Mouse (Mus musculus) thymus, postnatal 36 days (tissue): ENCODE measurements around the gene Amd1.

Source experiments
- DNase-seq, 2 experiments: peaks; one replicate each; pipeline ENCODE4 v3.0.0; 2022; ENCODE audit warnings: mixed read lengths in 2 of 2

Gene Amd1

DNA sequence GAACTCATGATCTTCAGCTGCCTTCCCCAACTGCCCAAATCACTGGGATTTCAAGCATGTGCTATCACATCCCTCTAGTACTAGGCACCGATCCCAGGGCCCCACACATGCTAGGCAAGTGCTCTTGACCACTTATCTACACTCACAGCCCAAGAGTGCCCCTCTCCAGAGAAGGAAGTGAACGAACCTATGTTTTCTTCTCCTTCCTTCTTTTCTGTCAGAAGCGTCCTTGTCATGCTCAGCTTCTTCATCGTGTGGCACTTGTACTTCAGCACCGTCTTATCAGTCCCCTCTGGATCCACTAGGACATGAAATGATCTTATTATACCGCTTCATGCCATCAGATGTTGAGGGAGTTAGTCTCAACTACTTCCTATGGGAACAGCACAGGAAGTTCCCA, 51.0 kb downstream of the Amd1 start:
- DNase-seq, result no peak

DNA sequence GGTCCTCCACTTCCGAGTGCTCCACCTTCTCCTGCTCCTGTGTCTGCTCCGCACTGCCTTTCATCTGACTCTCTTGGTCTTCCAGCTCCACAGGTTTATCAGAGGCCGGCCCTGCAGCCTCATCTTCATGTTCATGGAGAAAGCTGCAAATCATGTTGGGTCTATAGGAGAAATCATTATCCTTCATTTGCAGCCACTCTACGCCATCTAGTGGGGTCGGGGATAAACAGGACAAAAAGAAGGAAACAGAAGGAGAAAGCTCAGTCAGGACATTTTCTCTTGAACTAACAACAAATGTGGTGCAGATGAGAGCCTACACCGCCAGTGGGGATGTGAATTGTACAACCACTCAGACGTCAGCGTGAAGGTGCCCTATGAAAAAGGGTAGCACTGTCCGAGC, 52.4 kb downstream of the Amd1 start:
- DNase-seq, result peak; percentile 25 to 33

DNA sequence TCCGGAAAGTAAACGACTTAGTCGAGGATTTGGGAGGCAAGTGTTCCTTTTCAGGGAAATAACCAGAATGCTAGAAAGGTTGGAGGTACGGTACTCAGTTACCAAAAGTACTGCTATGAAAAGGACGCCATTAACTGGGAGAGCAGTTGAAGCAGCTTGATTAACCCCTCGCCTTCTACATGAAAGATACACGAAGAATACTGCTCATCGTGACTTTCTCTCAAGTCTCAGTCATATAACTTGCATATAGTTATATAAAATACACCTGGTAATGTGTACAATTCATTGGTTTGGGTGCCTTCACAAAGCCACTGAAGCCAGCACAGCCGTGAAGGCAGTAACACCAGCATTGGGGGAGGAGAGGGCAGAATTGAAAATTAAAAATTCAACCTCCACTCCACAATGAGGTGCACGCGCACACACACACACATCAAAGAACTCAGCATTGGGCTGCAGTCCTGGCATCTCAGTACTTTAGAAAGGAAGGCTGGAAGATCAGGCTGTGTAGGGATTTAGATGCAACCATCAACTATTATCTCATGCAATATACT, 54.7 kb downstream of the Amd1 start:
- DNase-seq, result peak in 1 of 2 experiments; percentile 9

GRCm38 (mm10) chr10:40246374-40247165, 55.4 kb downstream of the Amd1 start, which contains the start of gene Rpf2:
Gene Rpf2 (minus strand): TSS chr10:40247036.
- peak; percentile 75 to 80 for DNase-seq

GRCm38 (mm10) chr10:40237826-40238225, 64.2 kb downstream of the Amd1 start:
- DNase-seq, result no peak
